Mouse (Mus musculus) cerebellum, adult 18-20 months (tissue): Measurements from ENCODE around the gene Nkd2.

ENCODE experiments used
- DNase-seq, 2 experiments: peaks; one replicate each; pipeline ENCODE4 v3.0.0; 2021

Nkd2 gene

GRCm38 (mm10) chr13:73814181-73814580, 33.2 kb downstream of the Nkd2 start:
- peak; percentile 8 to 13 for DNase-seq

DNA sequence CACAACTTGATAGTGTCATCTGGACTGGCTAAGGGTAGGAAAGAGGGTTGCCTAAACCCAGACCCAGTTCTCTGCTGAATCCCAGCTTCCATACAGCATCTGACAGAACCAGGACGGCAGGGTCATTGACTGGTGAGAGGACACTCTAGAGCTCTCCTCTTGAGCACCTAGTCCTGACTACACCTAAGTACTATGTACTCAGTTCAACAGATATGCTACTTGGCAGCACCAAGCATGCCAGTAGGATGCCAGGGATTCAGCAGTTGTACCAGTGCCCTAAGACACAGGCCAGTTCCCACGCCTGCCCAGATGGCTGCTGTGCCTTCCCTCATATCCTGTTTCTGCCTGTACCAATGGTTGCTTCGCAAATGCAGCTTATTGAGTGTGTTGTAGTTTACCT, 34.5 kb downstream of the Nkd2 start:
- no peak for DNase-seq

DNA sequence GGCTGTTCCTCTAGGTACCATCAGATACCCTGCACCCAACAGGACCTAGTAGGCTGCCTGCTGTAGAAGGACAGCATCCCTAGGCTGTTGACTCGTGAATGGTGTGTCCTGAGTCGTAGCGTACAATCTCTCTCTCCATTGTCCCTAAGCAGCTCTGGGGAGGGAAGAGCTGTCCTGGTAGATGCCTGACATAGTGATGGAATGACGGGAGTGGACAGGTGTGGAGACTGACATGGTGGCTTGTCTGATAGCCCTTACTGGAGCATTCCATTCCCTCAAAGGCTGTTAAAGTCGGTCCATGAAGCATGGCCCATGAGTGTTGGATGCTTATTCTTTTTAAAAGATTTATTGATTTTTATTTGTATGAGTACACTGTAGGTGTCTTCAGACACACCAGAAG, 42.5 kb downstream of the Nkd2 start:
- DNase-seq: no peak

DNA sequence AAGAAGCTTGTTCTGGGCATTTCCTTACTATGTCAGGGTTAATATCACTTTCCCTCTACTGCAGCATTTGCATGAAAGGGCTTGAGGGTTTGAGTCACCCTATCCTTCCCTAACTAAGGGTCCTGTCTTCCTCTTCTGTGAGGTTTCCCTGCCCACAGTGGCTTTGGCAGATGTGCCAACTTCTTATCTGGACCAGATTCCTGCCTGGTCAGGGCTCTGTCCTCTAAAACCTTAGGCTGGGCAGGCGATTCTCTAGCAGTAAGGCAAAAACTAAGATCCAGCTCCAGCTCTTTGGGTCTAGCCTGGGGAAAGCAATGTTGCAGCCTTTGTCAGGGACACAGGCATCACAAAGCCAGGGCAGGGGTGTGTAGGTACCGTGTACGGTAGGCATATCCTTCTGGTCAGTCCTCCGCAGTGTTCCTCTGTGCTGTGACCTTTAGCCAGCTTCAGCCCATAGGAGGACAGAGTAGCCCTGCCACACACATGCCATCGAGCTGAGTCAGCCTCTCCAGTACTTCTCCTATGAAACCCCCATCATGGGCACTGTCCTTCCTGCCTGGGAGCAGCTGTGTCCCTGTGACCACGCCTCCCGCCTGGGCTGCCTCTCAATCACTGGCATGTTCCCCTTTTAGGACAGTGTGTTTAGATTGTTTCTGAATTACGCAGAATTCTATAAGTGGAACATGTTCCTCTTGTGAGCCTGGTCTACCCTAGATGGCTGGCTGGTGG, 43.8 kb downstream of the Nkd2 start:
- no peak for DNase-seq

DNA sequence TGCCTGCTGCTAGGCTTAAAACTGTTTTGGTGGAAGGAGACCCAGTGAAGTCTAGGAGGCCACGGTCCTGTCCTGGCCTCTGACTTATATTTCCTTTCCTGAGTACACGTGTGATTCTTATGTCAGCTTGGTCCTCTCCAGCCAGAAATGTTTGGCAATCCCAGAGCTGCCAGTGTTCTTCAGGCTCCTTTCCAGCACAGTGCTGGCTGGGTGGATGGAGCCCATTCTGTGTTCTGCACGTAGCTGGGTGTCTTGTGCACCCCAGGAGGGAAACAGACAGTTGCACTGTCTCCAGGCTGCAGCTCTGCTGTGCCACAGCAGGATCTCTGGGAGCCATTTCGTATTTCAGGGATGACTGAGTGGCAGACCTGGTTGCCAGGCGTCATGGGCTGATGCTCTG, 48.3 kb downstream of the Nkd2 start:
- no peak for DNase-seq

GRCm38 (mm10) chr13:73793171-73793570, 54.3 kb downstream of the Nkd2 start:
- DNase-seq: no peak

GRCm38 (mm10) chr13:73792176-73792575, 55.3 kb downstream of the Nkd2 start:
- DNase-seq: no peak

DNA sequence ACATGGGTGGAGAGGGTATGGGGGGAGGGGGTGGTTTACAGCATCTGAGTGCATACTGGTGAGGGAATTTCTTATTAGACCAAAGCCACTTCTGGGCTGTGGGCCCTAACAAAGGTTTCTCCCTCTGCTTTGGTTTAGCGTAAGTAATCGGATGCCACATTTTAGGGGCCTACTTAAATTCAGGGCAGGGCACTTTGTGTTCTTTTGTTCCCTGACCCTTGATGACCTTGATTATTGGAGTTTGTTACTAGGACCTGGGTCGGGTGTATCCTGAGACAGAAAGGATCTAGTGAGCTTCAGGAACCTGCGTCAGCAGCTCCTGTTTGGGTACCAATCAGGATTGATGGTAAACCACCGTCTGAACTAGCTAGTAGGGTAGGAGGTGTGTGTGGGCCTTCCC, 64.9 kb downstream of the Nkd2 start:
- DNase-seq: no peak

DNA sequence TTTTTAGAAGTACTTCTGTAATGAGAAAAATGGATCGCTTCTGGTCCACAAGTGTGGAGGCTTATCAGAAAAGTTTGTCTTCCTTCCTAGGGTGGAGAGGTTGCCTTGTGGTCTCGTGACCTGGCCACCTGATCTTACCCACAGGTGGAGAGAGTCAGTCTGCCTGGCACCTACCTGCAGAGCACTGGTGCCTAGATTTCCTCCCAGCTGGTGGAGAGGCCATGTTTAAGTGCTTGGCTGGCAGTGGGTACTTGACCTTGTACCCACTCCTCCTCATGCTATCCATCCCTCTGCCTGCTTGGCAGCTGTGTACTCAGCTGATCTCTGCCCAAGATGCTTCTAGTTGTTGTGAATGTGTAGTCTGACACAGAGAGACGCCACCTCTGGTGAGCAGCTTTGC, 69.9 kb downstream of the Nkd2 start:
- DNase-seq: no peak

GRCm38 (mm10) chr13:73775786-73776185, 71.6 kb downstream of the Nkd2 start:
- DNase-seq: no peak

DNA sequence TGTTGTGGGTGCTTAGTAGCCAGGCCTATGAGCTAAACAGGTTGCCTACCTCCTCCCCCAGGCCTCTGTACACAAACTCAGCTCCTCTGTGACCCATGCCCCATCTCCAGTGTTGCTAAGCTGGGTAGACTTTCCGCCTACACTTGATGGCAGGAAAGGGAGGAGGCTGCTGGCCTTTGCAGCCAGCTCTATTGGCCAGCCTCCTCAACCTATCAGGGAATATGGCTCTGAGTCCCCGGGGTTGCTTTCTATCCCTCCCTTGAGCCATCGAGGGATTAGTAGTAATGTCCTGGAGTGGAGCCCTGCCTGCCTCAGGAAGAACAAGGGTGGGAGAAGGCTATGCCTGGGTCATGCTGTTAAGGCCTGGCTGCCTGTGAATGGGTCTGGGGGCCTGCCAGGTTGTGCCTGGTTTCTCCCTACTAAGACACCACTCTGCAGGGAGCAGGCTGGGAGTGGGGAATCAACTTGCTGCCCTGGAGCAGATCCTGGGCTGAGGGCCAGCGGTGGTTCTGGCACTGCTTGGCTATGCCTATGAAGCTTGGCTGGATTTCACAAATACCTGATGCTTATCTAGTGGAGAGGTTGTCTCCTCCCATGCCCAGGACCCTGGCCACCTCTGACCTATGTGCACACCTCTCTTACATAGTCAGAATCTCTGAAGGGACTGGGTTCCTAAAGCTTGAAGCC, 73.8 kb downstream of the Nkd2 start:
- DNase-seq: no peak

- no peak for DNase-seq
These were observed 74.8 kb downstream of the Nkd2 start for GRCm38 (mm10) chr13:73772655-73773054.

GRCm38 (mm10) chr13:73771131-73771530, 76.3 kb downstream of the Nkd2 start:
- DNase-seq: no peak

- DNase-seq: no peak
These were observed 77.3 kb downstream of the Nkd2 start for GRCm38 (mm10) chr13:73769916-73770682.
